Mouse (Mus musculus) WW6 (cell line): ENCODE measurements at regions not wholly inside any gene's neighbourhood (a gene's known extent, or its start where the extent isn't known, plus 50 kb on each side); places are given as distances from the start of the nearest gene placed in this dataset.

Source experiments
- DNase-seq: peaks from one replicate; pipeline ENCODE4 v3.0.0-alpha.2; 2013; ENCODE audit warnings: low read depth, low spot score

DNA sequence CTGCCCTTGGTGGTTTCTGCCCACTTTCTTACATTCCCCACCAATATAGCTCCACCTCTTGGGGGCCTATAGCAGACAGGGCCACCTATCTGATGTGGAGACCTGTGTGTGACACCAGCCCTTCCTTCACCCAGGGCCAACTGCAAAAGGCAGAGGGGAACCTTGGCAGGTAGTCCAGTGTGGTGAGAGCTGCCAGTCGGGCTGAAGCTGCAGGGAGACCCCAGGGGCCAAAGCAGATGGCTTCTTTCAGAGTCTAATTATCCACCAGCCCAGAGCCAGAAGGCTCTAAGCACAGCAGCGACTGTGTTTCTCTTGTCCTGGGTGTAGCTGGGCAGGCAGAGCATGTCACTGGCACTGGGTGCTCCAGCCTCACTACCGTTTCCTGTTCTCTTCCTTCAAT, 104.5 kb downstream of the Chst1 start:
- no peak for DNase-seq

DNA sequence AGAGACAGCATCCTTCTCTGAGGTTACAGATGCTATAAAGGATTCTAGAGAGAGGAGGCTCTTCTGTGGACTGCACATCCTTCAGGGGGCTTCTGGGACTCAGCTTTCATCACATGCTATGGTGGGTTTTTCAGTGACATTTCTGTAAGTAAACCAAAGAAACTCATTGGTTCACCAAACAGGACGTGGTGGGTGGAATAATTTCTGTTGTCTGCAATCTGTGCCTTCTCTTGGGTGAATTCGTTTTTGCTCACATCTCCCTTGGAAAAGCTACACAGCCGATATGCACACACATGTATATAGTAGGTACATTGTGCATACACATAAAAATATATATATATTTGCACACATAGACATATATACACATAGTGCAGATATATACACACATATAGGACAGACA, 110.2 kb downstream of the Chst1 start:
- DNase-seq = no peak

DNA sequence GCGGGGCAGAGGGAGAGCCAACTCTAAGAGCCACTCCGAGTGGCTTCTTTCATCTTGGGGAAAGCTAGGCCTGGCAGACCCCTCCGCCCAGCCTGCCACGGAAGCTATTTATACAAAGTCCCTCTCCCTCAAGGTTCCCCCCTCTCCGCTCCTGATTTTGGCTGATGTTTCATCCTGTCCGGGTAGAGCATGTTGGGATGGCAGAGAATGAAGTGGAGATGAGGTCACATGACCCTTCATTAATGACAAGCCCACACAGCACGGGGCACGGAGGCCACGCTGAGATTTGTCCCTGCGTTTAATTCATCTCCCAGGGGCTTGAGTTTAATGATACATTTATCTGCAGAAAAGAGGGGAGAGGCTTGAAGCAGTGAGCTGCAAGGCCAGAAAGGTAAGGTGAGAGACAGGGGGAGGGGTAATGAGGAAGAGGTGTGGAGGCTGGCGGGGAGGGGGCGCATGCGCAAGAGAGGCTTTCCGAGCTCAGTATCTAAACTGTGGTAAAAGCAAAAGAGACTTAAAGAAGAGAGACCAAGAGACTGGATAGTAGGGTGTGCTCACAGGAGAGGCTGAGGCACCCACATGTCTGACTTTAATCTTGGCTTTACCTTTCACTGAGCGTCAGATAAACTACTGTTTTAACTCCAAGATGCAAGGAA, 111.7 kb downstream of the Chst1 start:
- DNase-seq = no peak

DNA sequence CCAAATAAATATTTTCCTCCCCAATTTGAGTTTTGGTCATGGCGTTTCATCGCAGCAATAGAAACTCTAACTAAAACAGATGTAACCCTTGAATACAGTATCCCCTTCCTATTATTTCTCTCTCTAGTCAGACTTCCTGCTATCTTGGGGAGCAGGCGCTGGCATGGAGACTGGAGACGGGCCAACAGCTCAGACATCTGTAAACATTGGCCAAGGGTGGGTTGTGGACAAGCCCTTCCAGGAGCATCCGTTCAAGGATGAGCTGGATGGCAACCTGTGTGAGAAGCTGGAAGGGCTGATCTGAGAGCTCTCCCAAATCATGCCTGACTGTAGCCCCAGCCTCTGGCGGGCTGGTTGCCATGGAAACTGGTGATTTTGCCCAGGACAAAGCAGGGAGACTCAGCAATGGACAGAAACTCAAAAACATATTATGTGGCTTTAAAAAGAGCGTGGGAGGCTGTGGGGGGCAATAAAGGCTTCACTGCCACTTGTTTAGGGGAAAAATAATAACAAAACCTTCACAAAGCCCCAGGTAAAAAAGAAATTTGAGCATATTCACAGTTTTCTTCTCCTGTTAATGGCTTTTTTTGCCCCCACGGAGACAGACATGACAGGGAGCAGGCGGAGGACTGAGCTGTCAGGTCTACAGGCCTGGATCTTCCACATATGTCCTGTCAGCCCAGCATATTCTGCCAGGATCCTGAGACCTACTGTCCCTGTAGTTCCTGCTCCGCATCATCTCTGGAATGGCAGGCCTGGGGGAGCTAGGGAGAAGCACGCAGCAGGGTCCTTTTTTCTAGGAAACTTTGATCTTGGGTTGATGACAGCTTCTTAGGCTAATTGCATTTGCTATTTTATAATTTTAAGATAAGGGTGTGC, 113.0 kb downstream of the Chst1 start:
- no peak for DNase-seq

DNA sequence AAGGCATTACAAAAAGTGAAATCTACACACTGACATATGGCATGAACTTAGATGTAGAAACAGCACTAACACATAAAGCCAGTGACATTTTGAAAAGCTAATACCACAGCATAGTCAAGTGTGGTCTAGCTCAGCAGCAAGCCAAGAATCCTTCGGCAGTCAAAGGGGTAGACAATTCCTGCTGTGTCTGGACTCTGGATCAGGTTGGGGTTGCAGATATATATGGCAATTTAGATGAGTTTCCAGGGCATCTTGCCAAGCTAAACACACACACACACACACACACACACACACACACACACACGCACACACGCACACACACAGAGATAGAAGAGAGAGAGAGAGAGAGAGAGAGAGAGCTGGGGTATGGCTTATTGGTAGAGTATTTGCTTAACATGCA, 118.2 kb downstream of the Chst1 start:
- DNase-seq = no peak

DNA sequence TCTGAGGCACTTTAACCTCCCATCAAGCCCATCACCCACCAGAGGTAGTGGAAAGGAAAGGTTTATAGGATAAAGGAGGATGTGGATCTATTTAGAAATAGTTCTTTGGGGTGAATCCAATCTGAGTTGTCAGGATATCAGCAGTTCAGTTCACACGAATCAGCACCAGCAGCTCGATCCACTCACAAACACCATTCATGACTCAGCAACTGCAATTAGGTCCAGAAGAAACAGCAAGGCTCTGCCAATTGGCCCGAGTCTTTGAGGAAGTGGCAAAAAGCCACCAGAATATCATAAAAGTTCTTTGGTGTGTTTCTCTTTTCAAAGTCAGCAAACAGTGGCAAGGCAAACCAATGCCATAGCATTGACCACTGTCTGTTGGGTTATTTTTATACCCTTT, 122.4 kb downstream of the Chst1 start:
- no peak for DNase-seq

DNA sequence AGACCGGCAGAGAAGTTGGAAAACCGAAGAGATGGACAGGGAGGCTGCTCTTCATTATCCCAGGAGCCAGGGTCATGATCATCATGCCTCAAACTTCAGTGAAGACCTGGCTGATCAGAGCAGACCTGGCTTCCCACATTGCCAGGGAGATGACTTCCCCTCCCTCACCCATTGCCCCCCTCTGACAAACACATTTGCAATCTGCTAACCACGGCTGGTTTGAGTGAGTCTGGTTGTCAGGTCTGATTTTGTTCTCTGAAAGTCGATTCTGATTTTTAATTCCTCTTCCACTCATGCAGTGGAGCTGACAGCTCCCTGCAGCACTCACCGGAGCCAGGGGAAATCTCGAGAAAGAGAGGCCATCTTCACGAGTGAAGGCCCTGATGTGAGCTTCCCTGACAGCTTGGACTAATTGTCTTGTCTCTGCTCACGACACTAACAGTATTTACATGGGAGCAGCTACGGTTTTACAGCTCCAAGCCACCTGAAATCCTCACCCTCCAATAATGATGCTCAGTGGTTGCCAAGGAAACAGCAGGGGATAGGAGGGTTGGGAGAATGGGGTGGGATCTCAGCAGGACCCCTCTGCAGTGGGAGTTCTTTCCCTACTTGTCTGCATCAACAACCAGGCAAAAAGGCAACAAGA, 124.2 kb downstream of the Chst1 start:
- no peak for DNase-seq

DNA sequence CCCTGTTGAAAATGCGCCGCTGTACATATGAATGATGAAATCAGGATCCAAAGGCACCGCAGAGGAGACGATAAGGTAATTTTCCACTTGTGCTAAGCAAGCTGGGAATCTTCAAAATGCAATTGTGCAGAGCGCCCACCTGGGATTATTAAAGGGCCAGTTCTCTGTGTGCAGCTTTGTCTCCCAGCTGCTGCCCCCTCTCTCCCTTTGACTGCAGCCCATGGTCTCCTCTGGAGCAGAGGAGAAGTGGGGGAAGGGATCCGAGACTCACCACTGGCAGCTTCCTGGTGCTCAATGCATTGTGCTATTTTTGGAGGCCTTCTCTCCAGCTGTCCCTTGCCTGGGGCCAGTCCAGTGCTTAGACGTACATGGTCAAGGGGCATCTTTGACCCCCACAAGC, 127.1 kb downstream of the Chst1 start:
- no peak for DNase-seq

DNA sequence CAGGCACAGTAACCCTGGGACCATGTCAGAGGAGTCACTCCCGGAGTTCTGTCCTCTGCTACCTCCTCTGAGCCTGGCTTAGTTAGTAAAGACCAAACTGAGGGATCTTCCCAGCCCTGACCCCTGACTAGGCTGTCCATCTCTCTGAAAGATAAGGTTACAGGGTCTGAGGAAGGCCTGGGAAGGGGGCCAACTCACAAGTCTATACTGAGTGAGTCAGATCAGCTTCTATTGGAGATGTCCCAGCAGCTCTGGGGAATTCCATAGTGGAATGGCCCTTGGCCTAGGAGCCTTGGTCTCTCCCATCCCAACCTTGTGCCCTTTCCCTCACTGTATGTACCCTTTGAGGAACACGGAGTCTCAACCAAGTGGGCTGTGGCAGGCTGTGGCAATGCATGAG, 127.7 kb downstream of the Chst1 start:
- DNase-seq = no peak

DNA sequence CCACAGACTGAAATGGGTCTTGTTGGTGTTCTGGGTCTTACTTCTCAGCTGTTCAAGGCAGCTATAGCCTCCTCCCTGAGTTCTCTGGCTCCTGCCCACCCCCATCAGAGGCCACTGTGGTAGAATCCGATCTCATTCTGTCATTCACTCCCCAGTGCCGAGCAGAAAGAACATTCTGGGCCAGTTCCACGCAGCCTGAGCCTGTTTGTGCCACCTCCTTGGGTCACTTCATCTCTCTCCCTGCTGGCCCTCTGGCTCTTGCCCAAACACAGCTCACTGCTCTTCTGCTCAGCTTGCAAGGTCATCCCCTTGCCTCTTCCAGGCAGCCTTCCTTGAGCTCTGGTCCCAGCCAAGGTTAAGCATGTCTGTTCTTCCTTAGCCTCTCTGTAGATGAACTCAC, 128.9 kb downstream of the Chst1 start:
- DNase-seq = no peak

DNA sequence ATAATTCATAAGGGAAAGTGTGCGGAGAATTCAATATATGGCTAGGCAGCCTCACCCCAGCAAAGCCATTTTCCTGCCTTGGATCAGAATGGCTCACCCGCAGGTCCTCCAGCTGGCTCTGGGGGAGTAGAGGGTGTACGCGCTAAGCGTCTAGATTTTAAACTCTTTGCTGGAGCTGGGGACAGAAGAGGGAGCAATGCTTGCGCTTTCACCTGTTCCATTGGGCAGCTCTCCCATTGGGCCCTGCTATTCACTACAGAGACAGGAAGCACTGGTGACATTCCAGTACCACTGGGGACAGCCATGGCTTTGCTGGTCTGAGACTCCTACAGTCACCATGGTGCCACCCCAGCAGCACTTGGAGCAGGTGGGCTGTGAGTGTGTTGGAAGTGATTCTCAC, 130.9 kb downstream of the Chst1 start:
- no peak for DNase-seq

DNA sequence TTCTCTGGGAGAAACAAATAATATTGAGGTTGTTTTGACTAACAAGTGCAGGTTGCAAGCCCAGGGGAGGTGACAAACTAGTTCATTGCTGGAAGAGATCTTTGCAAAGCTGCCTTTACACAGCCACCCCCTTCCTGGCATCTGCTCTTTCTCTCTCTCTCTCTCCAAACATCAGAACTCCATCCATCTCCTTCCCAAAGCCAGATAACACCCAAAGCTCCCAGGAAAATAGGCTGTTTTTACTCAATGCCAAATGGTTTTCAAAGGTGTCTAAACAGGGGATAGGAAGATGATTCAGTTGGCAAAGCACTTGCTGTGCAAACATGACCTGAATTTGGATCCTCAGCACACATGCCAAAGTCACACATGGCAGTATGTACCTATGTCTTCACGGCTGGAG, 133.9 kb downstream of the Chst1 start:
- no peak for DNase-seq

DNA sequence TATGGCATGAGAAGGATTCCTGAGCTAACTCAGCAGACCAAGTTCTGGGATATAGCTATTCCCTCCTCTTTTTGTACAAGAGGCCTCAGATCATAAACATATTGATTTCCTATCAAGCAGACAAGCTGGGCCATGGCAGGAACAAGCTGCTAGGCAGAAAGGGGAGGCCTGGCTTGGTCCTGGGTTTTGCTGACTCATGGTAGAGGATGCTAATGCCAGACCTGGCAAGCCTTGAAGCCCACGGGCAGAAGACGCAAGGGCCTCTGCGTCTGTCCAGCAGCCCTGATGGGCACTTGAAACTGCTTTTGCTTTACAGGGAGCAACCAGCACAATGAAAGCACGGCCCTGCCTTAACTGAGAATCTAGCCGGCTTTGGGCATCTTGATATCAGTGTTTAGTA, 136.3 kb downstream of the Chst1 start:
- no peak for DNase-seq

DNA sequence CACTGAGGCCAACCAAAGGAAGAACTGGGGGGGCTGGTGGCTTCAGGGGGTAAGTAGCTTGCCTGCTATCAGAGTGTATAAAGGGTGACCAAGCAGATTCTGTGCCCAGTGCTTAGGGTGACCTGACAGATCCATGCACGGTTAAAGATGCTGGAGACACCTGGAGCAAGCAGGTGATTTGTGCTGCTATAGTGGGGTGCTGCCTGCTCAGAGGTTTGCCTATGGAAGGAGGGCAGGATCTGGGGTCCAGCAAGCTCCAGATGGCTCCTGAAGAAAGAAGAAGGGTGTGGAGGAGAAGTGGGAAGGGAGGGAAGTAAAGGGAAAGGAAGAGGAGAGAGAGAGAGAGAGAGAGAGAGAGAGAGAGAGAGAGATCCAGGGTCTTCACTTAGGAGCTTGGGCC, 137.8 kb downstream of the Chst1 start:
- no peak for DNase-seq

DNA sequence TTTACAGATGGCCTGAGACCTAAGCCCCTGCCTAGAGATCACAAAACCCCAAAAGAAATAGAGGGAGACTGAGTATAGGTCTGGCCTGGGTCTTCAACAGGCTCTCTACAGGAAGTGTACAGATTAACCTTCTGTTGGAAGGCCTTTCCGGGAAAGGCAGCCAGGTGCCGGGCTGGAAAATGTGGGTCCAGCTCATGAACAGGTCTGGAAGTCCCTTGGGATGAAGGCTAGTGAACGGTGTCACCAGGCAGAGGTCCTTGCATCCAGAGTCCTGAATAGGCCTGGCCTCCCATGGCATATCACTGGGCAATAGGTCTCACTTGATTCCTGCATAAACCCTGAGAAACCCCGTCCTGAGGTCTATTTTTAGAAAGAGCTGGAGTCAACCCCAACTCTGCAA, 140.1 kb downstream of the Chst1 start:
- no peak for DNase-seq

DNA sequence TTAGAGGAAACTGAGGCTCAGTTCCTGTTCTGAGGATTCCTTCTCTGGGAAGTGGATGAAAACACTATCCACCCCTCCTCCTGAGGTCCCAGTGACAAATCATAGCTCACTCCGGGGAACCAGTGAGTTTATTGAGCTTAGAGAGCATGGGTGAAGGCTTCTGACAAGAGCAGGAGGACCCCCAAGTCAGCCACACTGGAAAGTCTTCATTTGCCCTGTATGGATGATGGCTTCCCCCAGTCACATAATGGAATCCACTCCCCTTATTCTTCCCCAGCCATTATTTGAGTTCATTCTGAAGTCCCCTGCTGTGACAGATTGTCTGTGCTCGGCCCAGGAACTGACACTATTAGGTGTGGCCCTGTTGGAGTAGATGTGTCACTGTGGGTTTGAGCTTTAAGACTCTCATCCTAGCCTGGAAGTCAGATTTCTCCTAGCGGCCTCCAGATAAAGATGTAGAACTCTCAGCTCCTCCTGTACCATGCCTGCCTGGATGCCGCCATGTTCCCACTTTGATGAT, 141.3 kb downstream of the Chst1 start:
- DNase-seq = no peak

DNA sequence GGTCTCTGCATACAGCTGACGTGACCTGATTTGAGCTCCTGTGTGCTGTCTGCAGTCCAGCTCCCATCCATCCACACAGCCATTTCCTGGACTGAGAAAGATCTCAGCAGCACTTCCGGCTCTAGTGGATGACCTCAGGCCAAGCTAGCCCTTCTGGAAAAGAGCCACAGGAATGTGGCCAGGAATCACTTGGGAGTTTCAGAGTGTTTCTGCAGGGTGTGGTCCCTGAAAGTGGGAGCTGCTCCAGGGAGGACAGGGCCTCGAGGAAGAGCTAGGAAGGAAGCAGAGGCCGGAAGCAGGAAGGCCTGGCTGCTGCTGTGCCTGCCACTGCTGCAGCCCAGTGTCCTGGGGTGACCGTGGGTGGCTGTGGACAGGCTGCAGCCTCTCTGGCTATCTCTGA, 142.5 kb downstream of the Chst1 start:
- DNase-seq = no peak

DNA sequence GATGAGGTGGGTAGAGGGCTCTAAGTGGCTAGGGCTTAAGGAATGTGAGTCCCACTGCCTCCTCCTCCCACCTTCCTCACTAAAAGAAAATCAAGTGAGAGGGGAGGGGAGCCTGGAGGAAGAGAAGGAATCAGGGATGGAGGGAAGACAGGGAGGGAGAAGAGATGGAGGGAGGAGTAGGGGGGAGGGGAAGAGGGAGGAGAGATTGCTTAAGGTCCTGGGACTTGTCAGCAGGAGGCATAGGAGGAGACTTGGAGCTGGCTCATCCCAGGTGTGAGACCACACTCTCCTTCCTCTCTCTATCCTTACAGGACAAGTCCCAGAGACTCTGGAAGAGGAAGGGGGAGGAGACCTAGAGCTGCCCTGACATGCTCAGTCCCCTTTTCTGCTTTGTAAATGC, 143.2 kb downstream of the Chst1 start:
- no peak for DNase-seq

DNA sequence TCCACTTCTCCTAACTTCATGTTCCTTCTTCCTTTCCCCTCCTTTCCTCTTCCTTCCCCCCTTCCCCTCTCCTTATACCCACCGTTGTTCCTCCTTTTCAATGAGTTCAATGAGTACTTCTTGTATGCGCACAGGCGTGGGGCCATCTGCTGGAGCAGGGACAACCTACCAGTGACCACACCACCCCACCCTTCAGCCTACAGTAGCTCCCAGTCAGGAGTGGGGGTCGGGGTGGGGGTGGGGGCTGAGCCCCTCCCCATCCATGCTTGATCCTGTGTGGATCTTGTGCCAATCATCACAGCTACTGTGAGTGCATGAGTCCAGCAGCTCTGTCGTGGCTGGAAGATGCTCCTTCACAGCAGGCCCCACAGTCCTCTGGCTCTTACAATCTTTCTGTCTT, 143.6 kb downstream of the Chst1 start:
- no peak for DNase-seq

DNA sequence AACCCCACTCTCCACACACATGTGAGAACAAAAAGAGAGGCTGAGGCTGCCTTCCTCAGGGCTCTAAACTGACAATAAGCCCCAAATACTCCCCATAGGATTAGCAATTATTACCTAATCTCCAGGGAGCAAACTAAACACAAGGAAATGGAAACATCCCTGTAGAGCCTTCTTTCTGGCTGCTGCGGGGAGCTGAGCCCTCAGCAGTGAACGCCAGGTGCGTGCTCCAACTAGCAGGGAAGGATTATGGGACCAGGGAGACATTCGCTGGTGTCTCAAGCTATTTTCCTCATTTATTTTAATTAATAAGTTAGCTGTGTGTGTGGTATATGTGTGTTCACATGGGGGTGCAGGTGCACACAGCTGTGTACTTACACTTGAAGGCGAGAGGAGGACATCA, 144.4 kb downstream of the Chst1 start:
- no peak for DNase-seq

DNA sequence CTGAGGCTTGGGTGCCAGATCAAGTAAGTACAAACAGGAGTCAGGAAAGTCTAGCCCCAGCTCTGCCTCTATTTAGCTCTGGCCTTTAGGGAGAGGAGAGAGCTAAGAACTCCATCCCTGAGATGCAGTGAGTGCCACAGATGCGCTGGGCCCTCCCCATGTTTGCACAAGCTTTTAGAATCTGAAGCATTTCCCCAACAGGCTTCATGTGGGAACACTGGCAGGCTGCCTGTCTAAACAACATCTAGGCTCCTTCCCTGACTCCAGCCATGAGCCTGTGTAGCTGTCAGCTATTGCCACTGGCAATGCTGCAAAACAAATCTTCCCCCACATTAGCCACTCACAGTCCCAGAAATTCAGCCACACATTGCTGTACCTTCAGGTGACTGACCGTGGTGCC, 147.9 kb downstream of the Chst1 start:
- no peak for DNase-seq

DNA sequence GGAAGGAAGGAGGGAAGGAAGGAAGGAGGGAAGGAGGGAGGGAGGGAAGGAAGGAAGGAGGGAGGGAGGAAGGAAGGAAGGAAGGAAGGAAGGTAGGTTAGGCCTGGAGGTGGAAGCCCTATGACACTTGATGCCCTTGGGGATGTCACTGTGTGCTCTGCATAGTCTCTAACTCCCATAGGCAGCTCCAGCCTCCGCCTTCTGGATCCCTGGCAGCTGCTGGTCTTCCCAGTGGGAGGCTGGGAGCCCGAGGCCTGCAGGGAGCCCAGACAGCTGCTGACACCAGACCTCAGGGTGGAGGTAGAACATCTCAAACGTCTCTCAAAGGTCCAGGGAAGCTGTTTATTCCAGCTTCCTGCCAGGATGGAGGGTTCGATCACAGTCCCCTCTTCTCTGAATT, 150.6 kb downstream of the Chst1 start:
- DNase-seq = no peak

DNA sequence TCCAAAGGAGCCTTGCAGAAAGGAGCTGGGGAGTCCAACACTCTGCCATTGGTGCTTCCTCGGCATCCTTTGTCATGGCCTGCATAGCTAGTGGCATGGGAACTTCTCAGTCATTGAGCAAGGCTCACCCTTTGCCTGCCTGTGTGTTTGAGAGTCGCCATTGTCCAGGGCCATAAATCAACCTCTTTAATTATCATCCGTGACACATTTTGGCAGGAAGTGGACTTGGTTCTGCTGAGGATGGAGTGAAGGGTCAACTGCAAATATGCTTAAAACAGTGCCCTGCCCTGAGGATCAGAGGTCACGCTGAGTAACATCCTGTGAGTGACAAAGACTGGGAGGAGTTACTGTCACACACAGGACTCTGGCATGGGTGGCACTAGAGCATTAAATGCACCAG, 151.2 kb downstream of the Chst1 start:
- no peak for DNase-seq
